Mouse (Mus musculus) lung, adult 2 months (tissue): ENCODE results near the gene Nelfe. TPM values are rescaled to one million over a fixed set of nuclear protein-coding genes. Genes with fewer than 3 reads are reported as not detected.

Experiments
- DNase-seq: peaks from one replicate; pipeline ENCODE4 v3.0.0; 2022
- H3K4me1 ChIP-seq: fragments of 200-500 bp; 2 replicates; pipeline ENCODE4 v1.6.1; 2011; ENCODE audit warnings: low read length; ENCODE audit not compliant: control insufficient read depth, insufficient read depth
- H3K4me3 ChIP-seq: fragments of 200-500 bp; replicated peaks from 2 replicates; pipeline ENCODE3; 2011; ENCODE audit warnings: low read depth, mild to moderate bottlenecking, control low read depth, low read length; ENCODE audit errors: extremely low read depth
- CTCF ChIP-seq: fragments of 200-500 bp; IDR thresholded peaks from 2 replicates; pipeline ENCODE4 v1.5.1; 2011; ENCODE audit warnings: mild to moderate bottlenecking, low read length, control low read depth; ENCODE audit not compliant: insufficient read depth
- POLR2A ChIP-seq: fragments of 200-500 bp; IDR thresholded peaks from 2 replicates; pipeline ENCODE4 v1.6.1; 2011; ENCODE audit warnings: low read depth, mild to moderate bottlenecking, control low read depth, low read length, borderline replicate concordance; ENCODE audit errors: extremely low read depth
- WGBS: fragments of 180-500 bp; shearing (Covaris S2); methylation state at CpG from one replicate; pipeline ENCODE4 v1.1.7; 2018; 5-methylcytosine and 5-hydroxymethylcytosine counted together
- polyA plus RNA-seq: library from polyadenylated mRNA; depleted of rRNA; stranded (reverse); fragments of >200 nt; gene quantifications from 2 replicates; pipeline ENCODE4 v1.2.3, GENCODE M21; 2012

The Nelfe gene
- polyA plus RNA-seq, 1 experiment: 23.2 TPM

- 87% methylated on average over 12 of the region's 12 CpGs for WGBS
- Histone ChIP-seq H3K4me1 (peaks cover 1% of the 10 kb centered on the region; the same call in 1 of the 2 replicates), H3K4me3 (no peak overlapping the region)
- no peak for DNase-seq
- TF ChIP-seq CTCF (no peak), POLR2A (no peak)
These were observed 40.0 kb downstream of the Nelfe start for GRCm38 (mm10) chr17:34890074-34890743.

- H3K4me3 ChIP-seq: no peak overlapping the region
- no peak for TF ChIP-seq CTCF
- no peak for TF ChIP-seq POLR2A
- DNase-seq: no peak
- 91% methylated on average over 2 of the region's 2 CpGs for WGBS
- H3K4me1 ChIP-seq: peaks cover 3% of the 10 kb centered on the region; the same call in 1 of the 2 replicates
These were observed 41.2 kb downstream of the Nelfe start for GRCm38 (mm10) chr17:34891377-34891776.

- no peak for DNase-seq
- H3K4me1 ChIP-seq: peaks cover 5% of the 10 kb centered on the region; the same call in 1 of the 2 replicates
- no peak overlapping the region for H3K4me3 ChIP-seq
- no peak for TF ChIP-seq CTCF
- no peak for TF ChIP-seq POLR2A
- WGBS: 77% methylated on average over 12 of the region's 12 CpGs
These were observed 43.1 kb downstream of the Nelfe start for GRCm38 (mm10) chr17:34893072-34893824.

- 2% methylated on average over 46 of the region's 51 CpGs for WGBS
- H3K4me1 ChIP-seq: peaks cover 5% of the 10 kb centered on the region; the same call in 1 of the 2 replicates
- peak; percentile 91 for DNase-seq
- peak overlapping the region; percentile 78 for H3K4me3 ChIP-seq
- TF ChIP-seq CTCF (no peak), POLR2A (peak; percentile 79; the same call in 1 of the 2 replicates)
These were observed 43.9 kb downstream of the Nelfe start for GRCm38 (mm10) chr17:34894074-34894597.

GRCm38 (mm10) chr17:34894801-34895530 is 44.8 kb downstream of the Nelfe start:
- DNase-seq: peak; percentile 57
- WGBS: 10% methylated on average over 47 of the region's 51 CpGs
- H3K4me1 ChIP-seq: peaks cover 5% of the 10 kb centered on the region; the same call in 1 of the 2 replicates
- H3K4me3 ChIP-seq: peak overlapping the region; percentile 78
- TF ChIP-seq POLR2A (no peak), CTCF (no peak)

GRCm38 (mm10) chr17:34895724-34896123 is 45.5 kb downstream of the Nelfe start:
- WGBS: 93% methylated on average over 15 of the region's 15 CpGs
- no peak for TF ChIP-seq POLR2A
- TF ChIP-seq CTCF: no peak

GRCm38 (mm10) chr17:34896366-34896765 is 46.2 kb downstream of the Nelfe start:
- no peak for DNase-seq

More at GRCm38 (mm10) chr17:34895724-34896123, 45.5 kb downstream of the Nelfe start:
- DNase-seq: no peak
- H3K4me3 ChIP-seq: no peak overlapping the region
- H3K4me1 ChIP-seq: peaks cover 5% of the 10 kb centered on the region; the same call in 1 of the 2 replicates

GRCm38 (mm10) chr17:34897373-34898159 is 47.4 kb downstream of the Nelfe start:
- peak overlapping the region; percentile 87 for H3K4me3 ChIP-seq
- H3K4me1 ChIP-seq: peaks cover 5% of the 10 kb centered on the region; the same call in 1 of the 2 replicates
- 10% methylated on average over 10 of the region's 10 CpGs for WGBS
- no peak for TF ChIP-seq CTCF
- TF ChIP-seq POLR2A: no peak
- peak; percentile 26 for DNase-seq

More at GRCm38 (mm10) chr17:34896366-34896765, 46.2 kb downstream of the Nelfe start:
- 76% methylated on average over 17 of the region's 17 CpGs for WGBS
- TF ChIP-seq CTCF (no peak), POLR2A (no peak)
- Histone ChIP-seq H3K4me1 (peaks cover 5% of the 10 kb centered on the region; the same call in 1 of the 2 replicates), H3K4me3 (no peak overlapping the region)

- WGBS: under 1% methylated on average over 41 of the region's 44 CpGs
- peak; percentile 84 for DNase-seq
- no peak for TF ChIP-seq CTCF
- peak; percentile 64; the same call in 1 of the 2 replicates for TF ChIP-seq POLR2A
- peaks cover 5% of the 10 kb centered on the region; the same call in 1 of the 2 replicates for H3K4me1 ChIP-seq
- H3K4me3 ChIP-seq: peak within 1 kb of the TSS; percentile 87
These were observed 48.0 kb downstream of the Nelfe start, which contains the start of the genes C2 and Ehmt2 for GRCm38 (mm10) chr17:34898160-34898586. Gene C2, minus strand, starts transcription at chr17:34898265. Gene Ehmt2, plus strand, starts transcription at chr17:34898469.
